Mouse (Mus musculus): ENCODE data around the gene Jund. TPM values are rescaled to one million over a fixed set of nuclear protein-coding genes. Genes with fewer than 3 reads are reported as not detected.

Gene Jund
- polyA plus RNA-seq, 1 experiment, result 345 TPM

GRCm38 (mm10) chr8:70718297-70718696, 19.5 kb downstream of the Jund start, which contains the start of gene Gm3336:
TSS of gene Gm3336 (plus strand) at chr8:70718543.
- WGBS, result 2% methylated on average over 19 of the region's 19 CpGs
- DNase-seq (ENCODE audit: low read depth, low spot score), result no peak

- DNase-seq (ENCODE audit: low read depth, low spot score), result no peak
These were observed 21.1 kb downstream of the Jund start for GRCm38 (mm10) chr8:70719796-70720270.

GRCm38 (mm10) chr8:70720739-70721138, 22.0 kb downstream of the Jund start:
- DNase-seq (ENCODE audit: low read depth, low spot score), result no peak
- WGBS, result 7% methylated on average over 3 of the region's 3 CpGs

More at GRCm38 (mm10) chr8:70719796-70720270, 21.1 kb downstream of the Jund start:
- 21% methylated on average over 9 of the region's 9 CpGs for WGBS

GRCm38 (mm10) chr8:70721601-70722000, 22.9 kb downstream of the Jund start:
- no peak for DNase-seq (ENCODE audit: low read depth, low spot score)
- 89% methylated on average over 8 of the region's 8 CpGs for WGBS

GRCm38 (mm10) chr8:70723486-70724210, 24.9 kb downstream of the Jund start, which contains the start of gene Pde4c:
TSS of gene Pde4c (plus strand) at chr8:70723720.
- no peak for DNase-seq (ENCODE audit: low read depth, low spot score)
- WGBS, result 71% methylated on average over 7 of the region's 7 CpGs

- DNase-seq (ENCODE audit: low read depth, low spot score), result no peak
- 82% methylated on average over 12 of the region's 12 CpGs for WGBS
These were observed 25.5 kb downstream of the Jund start for GRCm38 (mm10) chr8:70724216-70724615.

GRCm38 (mm10) chr8:70725792-70726447, 27.2 kb downstream of the Jund start:
- WGBS, result 28% methylated on average over 14 of the region's 14 CpGs
- no peak for DNase-seq (ENCODE audit: low read depth, low spot score)

GRCm38 (mm10) chr8:70726721-70727120, 28.0 kb downstream of the Jund start:
- WGBS, result 55% methylated on average over 11 of the region's 11 CpGs
- DNase-seq (ENCODE audit: low read depth, low spot score), result no peak

- 3% methylated on average over 34 of the region's 34 CpGs for WGBS
- no peak for DNase-seq (ENCODE audit: low read depth, low spot score)
These were observed 31.2 kb downstream of the Jund start for GRCm38 (mm10) chr8:70729808-70730475.

GRCm38 (mm10) chr8:70730956-70731355, 32.2 kb downstream of the Jund start:
- WGBS, result 74% methylated on average over 4 of the region's 4 CpGs
- no peak for DNase-seq (ENCODE audit: low read depth, low spot score)

- no peak for DNase-seq (ENCODE audit: low read depth, low spot score)
- 60% methylated on average over 5 of the region's 5 CpGs for WGBS
These were observed 39.0 kb downstream of the Jund start for GRCm38 (mm10) chr8:70737705-70738104.

GRCm38 (mm10) chr8:70738211-70738610, 39.5 kb downstream of the Jund start:
- DNase-seq (ENCODE audit: low read depth, low spot score), result no peak
- WGBS, result 59% methylated on average over 3 of the region's 3 CpGs

- no peak for DNase-seq (ENCODE audit: low read depth, low spot score)
- WGBS, result 54% methylated on average over 5 of the region's 5 CpGs
These were observed 42.9 kb downstream of the Jund start for GRCm38 (mm10) chr8:70741661-70742060.

- no peak for DNase-seq (ENCODE audit: low read depth, low spot score)
- 68% methylated on average over 11 of the region's 11 CpGs for WGBS
These were observed 43.4 kb downstream of the Jund start for GRCm38 (mm10) chr8:70742176-70742575.

GRCm38 (mm10) chr8:70742981-70743655, 44.4 kb downstream of the Jund start:
- DNase-seq (ENCODE audit: low read depth, low spot score), result no peak
- 15% methylated on average over 38 of the region's 38 CpGs for WGBS

GRCm38 (mm10) chr8:70743656-70744590, 45.2 kb downstream of the Jund start:
- DNase-seq (ENCODE audit: low read depth, low spot score), result no peak
- WGBS, result 9% methylated on average over 48 of the region's 48 CpGs

GRCm38 (mm10) chr8:70744806-70745205, 46.1 kb downstream of the Jund start:
- WGBS, result 36% methylated on average over 11 of the region's 11 CpGs
- no peak for DNase-seq (ENCODE audit: low read depth, low spot score)

- 63% methylated on average over 19 of the region's 19 CpGs for WGBS
These were observed 47.0 kb downstream of the Jund start for GRCm38 (mm10) chr8:70745691-70746220.

GRCm38 (mm10) chr8:70746676-70747075, 47.9 kb downstream of the Jund start:
- WGBS, result 42% methylated on average over 9 of the region's 9 CpGs
- DNase-seq (ENCODE audit: low read depth, low spot score), result no peak

More at GRCm38 (mm10) chr8:70745691-70746220, 47.0 kb downstream of the Jund start:
- no peak for DNase-seq (ENCODE audit: low read depth, low spot score)

Data from large intestine, adult 2 months (tissue).